Comparison of ENCODE assay signal across 22 mouse cellular contexts in genomic region chrX:164508728-164509127, GRCm38 (mm10). TPM values are rescaled to one million over a fixed set of nuclear protein-coding genes. Genes with fewer than 3 reads are reported as not detected.
DNase-seq lines count a peak whose midpoint lies in the region; ATAC-seq lines count a peak whose summit lies in the region.
"Had no signal": no experiment of that assay in that cellular context is flagged by ENCODE, and none has a peak within 500 bp of the region (broad histone marks: within the 10 kb centered on the region; RNA-seq: fewer than 3 reads in every experiment).

No protein-coding gene starts in this region.

- no peaks in the 10 kb centered on the region for H3K4me1 ChIP-seq in kidney, embryonic 16.5 days (ENCODE audit: insufficient read depth, low read length)
- H3K4me1 ChIP-seq in neural tube, embryonic 14.5 days (ENCODE audit: control insufficient read depth, insufficient read depth, low read length), result no peaks in the 10 kb centered on the region
- H3K4me1 ChIP-seq: heart, embryonic 12.5 days; midbrain, embryonic 13.5 days had no signal

- no peak overlapping the region for H3K9ac ChIP-seq in kidney, embryonic 16.5 days (replicated peaks; ENCODE audit: low read length)
- no peak overlapping the region for H3K9ac ChIP-seq in neural tube, embryonic 14.5 days (replicated peaks; ENCODE audit: low read depth, low read length)
- H3K9ac ChIP-seq: embryonic facial prominence, embryonic 13.5 days; heart, embryonic 12.5 days; midbrain, embryonic 13.5 days had no signal

- 45% methylated on average over 3 of the region's 3 CpGs for WGBS in kidney, embryonic 16.5 days
- 53% methylated on average over 3 of the region's 3 CpGs for WGBS in neural tube, embryonic 14.5 days

- peaks cover 9% of the 10 kb centered on the region; the same call in 1 of the 2 replicates for H3K27me3 ChIP-seq in kidney, embryonic 16.5 days (ENCODE audit: insufficient read depth, low read length)
- H3K27me3 ChIP-seq in neural tube, embryonic 14.5 days (ENCODE audit: control insufficient read depth, insufficient read depth, low read length), result no peaks in the 10 kb centered on the region
- H3K27me3 ChIP-seq: CH12.LX; heart, embryonic 12.5 days had no signal

- peak; percentile 9 to 16 for DNase-seq in cerebellum, postnatal 10 days
- DNase-seq in cerebellum, adult 8-10 months, result no peak
- DNase-seq in kidney, adult 9 months, result no peak
- DNase-seq in neural tube, embryonic 10.5 days (ENCODE audit: extremely low spot score, low spot score), result no peak
- DNase-seq in embryo, embryonic 10 days (ENCODE audit: low spot score), result no peak
- no peak for DNase-seq in urinary bladder, postnatal 25 days (ENCODE audit: low spot score)
- DNase-seq: cerebellum, adult 11 months; gastrocnemius, postnatal 36 days; heart, postnatal 4 days; layer of hippocampus, adult 9-11 months; right cerebral cortex, postnatal 4 days; thymus, adult 18-20 months had no signal

- H3K4me2 ChIP-seq in kidney, embryonic 16.5 days (replicated peaks; ENCODE audit: low read depth, low read length), result no peak overlapping the region
- no peak overlapping the region for H3K4me2 ChIP-seq in neural tube, embryonic 14.5 days (ENCODE audit: low read depth, low read length)
- H3K4me2 ChIP-seq: embryonic facial prominence, embryonic 13.5 days; heart, embryonic 12.5 days; midbrain, embryonic 13.5 days had no signal

- peak; percentile 39 for ATAC-seq in kidney, embryonic 16.5 days (ENCODE audit: low FRiP score, low TSS enrichment)
- ATAC-seq in neural tube, embryonic 14.5 days (ENCODE audit: low read depth), result peak; percentile 51; the same call in 1 of the 2 replicates
- ATAC-seq: intestine, embryonic 16.5 days; midbrain, embryonic 13.5 days had no signal

- H3K4me3 ChIP-seq in kidney, embryonic 16.5 days (ENCODE audit: low read length), result no peak overlapping the region
- no peak overlapping the region for H3K4me3 ChIP-seq in neural tube, embryonic 14.5 days (ENCODE audit: low read depth, low read length)
- H3K4me3 ChIP-seq: embryonic facial prominence, embryonic 13.5 days; heart, embryonic 12.5 days; midbrain, embryonic 13.5 days had no signal

- H3K27ac ChIP-seq in kidney, embryonic 16.5 days (ENCODE audit: low read length), result no peak overlapping the region
- no peak overlapping the region for H3K27ac ChIP-seq in neural tube, embryonic 14.5 days (ENCODE audit: low read depth, low read length)
- H3K27ac ChIP-seq: embryonic facial prominence, embryonic 13.5 days; macrophage; midbrain, embryonic 13.5 days had no signal

- H3K36me3 ChIP-seq in kidney, embryonic 16.5 days (ENCODE audit: insufficient read depth, low read length), result no peaks in the 10 kb centered on the region
- no peaks in the 10 kb centered on the region for H3K36me3 ChIP-seq in neural tube, embryonic 14.5 days (ENCODE audit: control insufficient read depth, insufficient read depth, low read length)
- H3K36me3 ChIP-seq: embryonic facial prominence, embryonic 13.5 days; heart, embryonic 12.5 days; midbrain, embryonic 13.5 days had no signal

- no peaks in the 10 kb centered on the region for H3K9me3 ChIP-seq in kidney, embryonic 16.5 days (ENCODE audit: low read length)
- no peaks in the 10 kb centered on the region for H3K9me3 ChIP-seq in neural tube, embryonic 14.5 days (ENCODE audit: control insufficient read depth, low read length)
- H3K9me3 ChIP-seq: embryonic facial prominence, embryonic 13.5 days; heart, embryonic 12.5 days; midbrain, embryonic 13.5 days had no signal

RNA-seq across cellular contexts. Expression of gene Asb9, which starts 2.6 kb away (rescaled TPM):
- polyA plus RNA-seq in kidney, embryonic 16.5 days (2015; fragmentation: Nextera tagmentation; extraction: Ambion mirVana), result 22.1 and 22.6 TPM in 2 replicates
- polyA plus RNA-seq in neural tube, embryonic 14.5 days (2014; fragmentation: Nextera tagmentation; extraction: Ambion mirVana), result not detected in 2 replicates
- polyA plus RNA-seq: heart, embryonic 12.5 days; intestine, embryonic 16.5 days; liver, adult 2 months; macrophage; urinary bladder, adult 2 months had no signal

Comparison
In these comparisons a context has a peak if more than half of its experiments do, and no peak if none do; other contexts are left out.
1. DNase-seq: peak in cerebellum, postnatal 10 days (2 of 2); none in cerebellum, adult 8-10 months (single experiment), kidney, adult 9 months (single experiment), neural tube, embryonic 10.5 days (single experiment), embryo, embryonic 10 days (single experiment) and urinary bladder, postnatal 25 days (single experiment).
2. RNA of gene Asb9, which starts 2.6 kb away (polyA plus RNA-seq): 22.1 to 22.6 TPM in kidney, embryonic 16.5 days; not detected in neural tube, embryonic 14.5 days; every median in the first group is over 10 times any median in the second.